Mouse (Mus musculus) cortical plate, adult 2 months (tissue): Measurements from ENCODE around the gene Pglyrp1. TPM values are rescaled to one million over a fixed set of nuclear protein-coding genes. Genes with fewer than 3 reads are reported as not detected.
"Not testable (repeated sequence)": the region's sequence is repeated elsewhere in the genome, so short reads cannot be mapped to it uniquely, and the experiment has no call there.

ENCODE experiments used
- H3K27ac ChIP-seq: fragments of 200-500 bp; 2 replicates; pipeline ENCODE4 v1.5.1; 2012; ENCODE audit warnings: low read length, control low read depth, inconsistent platforms; ENCODE audit not compliant: insufficient read depth
- H3K4me1 ChIP-seq: fragments of 200-500 bp; 2 replicates; pipeline ENCODE4 v1.6.1; 2011; ENCODE audit warnings: low read length; ENCODE audit not compliant: control insufficient read depth, insufficient read depth
- H3K4me3 ChIP-seq: fragments of 200-500 bp; 2 replicates; pipeline ENCODE4 v1.5.1; 2011; ENCODE audit warnings: mild to moderate bottlenecking, low read length, control low read depth; ENCODE audit not compliant: insufficient read depth
- CTCF ChIP-seq: fragments of 200-500 bp; IDR thresholded peaks from 2 replicates; pipeline ENCODE4 v1.5.1; 2011; ENCODE audit warnings: mild to moderate bottlenecking, control low read depth, low read length; ENCODE audit not compliant: insufficient read depth; ENCODE audit errors: extremely low read depth
- POLR2A ChIP-seq: fragments of 200-500 bp; IDR thresholded peaks from 2 replicates; pipeline ENCODE4 v1.6.1; 2011; ENCODE audit warnings: mild to moderate bottlenecking, low read length, control low read depth; ENCODE audit not compliant: insufficient read depth; ENCODE audit errors: extremely low read depth
- polyA plus RNA-seq: library from polyadenylated mRNA; depleted of rRNA; stranded (reverse); fragments of >200 nt; gene quantifications from 2 replicates; pipeline ENCODE4 v1.2.3, GENCODE M21; 2012; rRNA removed

Pglyrp1 gene
- 15.7 and 16.0 TPM in 2 replicates for polyA plus RNA-seq

GRCm38 (mm10) chr7:18871031-18871430 is at the start of gene Pglyrp1:
TSS of gene Pglyrp1 (plus strand) at chr7:18871331.
- H3K4me3 ChIP-seq, H3K27ac ChIP-seq, H3K4me1 ChIP-seq: not testable (repeated sequence)

GRCm38 (mm10) chr7:18821507-18821906 is 49.6 kb upstream of the Pglyrp1 start, which contains the start of gene Psg17:
TSS of gene Psg17 (minus strand) at chr7:18821607.
- Histone ChIP-seq H3K4me1 (no peaks in the 10 kb centered on the region), H3K27ac (no peak within 1 kb of the TSS), H3K4me3 (no peak within 1 kb of the TSS)
- TF ChIP-seq CTCF (no peak), POLR2A (no peak)

- Histone ChIP-seq H3K4me1 (no peaks in the 10 kb centered on the region), H3K4me3 (no peak overlapping the region), H3K27ac (no peak overlapping the region)
- TF ChIP-seq POLR2A, result no peak
- no peak for TF ChIP-seq CTCF
Observed at GRCm38 (mm10) chr7:18827792-18828546, 43.2 kb upstream of the Pglyrp1 start.

GRCm38 (mm10) chr7:18828592-18828991 is 42.5 kb upstream of the Pglyrp1 start:
- TF ChIP-seq POLR2A (no peak), CTCF (no peak)
- Histone ChIP-seq H3K4me3 (no peak overlapping the region), H3K4me1 (no peaks in the 10 kb centered on the region), H3K27ac (no peak overlapping the region)

GRCm38 (mm10) chr7:18829545-18829944 is 41.6 kb upstream of the Pglyrp1 start:
- H3K27ac ChIP-seq, result no peak overlapping the region
- no peak overlapping the region for H3K4me3 ChIP-seq
- TF ChIP-seq POLR2A (no peak), CTCF (no peak)
- H3K4me1 ChIP-seq, result no peaks in the 10 kb centered on the region

GRCm38 (mm10) chr7:18832298-18832697 is 38.8 kb upstream of the Pglyrp1 start:
- Histone ChIP-seq H3K4me3 (no peak overlapping the region), H3K27ac (no peak overlapping the region), H3K4me1 (no peaks in the 10 kb centered on the region)
- no peak for TF ChIP-seq CTCF
- TF ChIP-seq POLR2A, result no peak

- no peak for TF ChIP-seq POLR2A
- TF ChIP-seq CTCF, result no peak
- H3K4me3 ChIP-seq, result peak within 1 kb of the TSS; percentile 62
- H3K27ac ChIP-seq, result peak within 1 kb of the TSS; percentile 96
- H3K4me1 ChIP-seq, result no peaks in the 10 kb centered on the region
Observed at GRCm38 (mm10) chr7:18839865-18840264, 31.3 kb upstream of the Pglyrp1 start, which contains the start of gene Mill2. TSS of gene Mill2 (plus strand) at chr7:18839966.

GRCm38 (mm10) chr7:18840386-18841173 is 30.6 kb upstream of the Pglyrp1 start:
- H3K27ac ChIP-seq, result peak overlapping the region; percentile 96
- peak overlapping the region; percentile 62 for H3K4me3 ChIP-seq
- TF ChIP-seq POLR2A, result no peak
- no peak for TF ChIP-seq CTCF
- H3K4me1 ChIP-seq, result no peaks in the 10 kb centered on the region

- Histone ChIP-seq H3K27ac (no peak overlapping the region), H3K4me1 (no peaks in the 10 kb centered on the region), H3K4me3 (0 out of 2 replicates have a peak overlapping the region, but pooled peaks have one; percentile 62)
- no peak for TF ChIP-seq CTCF
- no peak for TF ChIP-seq POLR2A
Observed at GRCm38 (mm10) chr7:18841174-18841567, 30.0 kb upstream of the Pglyrp1 start.

- TF ChIP-seq CTCF (no peak), POLR2A (no peak)
- Histone ChIP-seq H3K27ac (no peak overlapping the region), H3K4me1 (no peaks in the 10 kb centered on the region), H3K4me3 (no peak overlapping the region)
Observed at GRCm38 (mm10) chr7:18844811-18845210, 26.3 kb upstream of the Pglyrp1 start.
